8 mouse cellular contexts compared by ENCODE assay signal in genomic region chr2:173263636-173264330, GRCm38 (mm10). TPM values are rescaled to one million over a fixed set of nuclear protein-coding genes. Genes with fewer than 3 reads are reported as not detected.
A peak's percentile ranks its signal among the peaks of the same experiment; 100 is the strongest.
DNase-seq lines count a peak whose midpoint lies in the region; ATAC-seq and TF ChIP-seq lines count a peak whose summit lies in the region.

No protein-coding gene starts in this region.

- TF ChIP-seq CTCF in gastrocnemius, adult 2 months (IDR thresholded peaks at IDR 0.05), result no peak

- intact Hi-C loops in gastrocnemius, adult 2 months (cut with DNase I), result loop anchor here (1.0 to 10.0 kb wide), 2 partner anchors 45 to 259 kb away; partner anchors contain the start of gene Rae1
- intact Hi-C loops in gastrocnemius, postnatal 14 days (cut with DNase I; ENCODE audit: low total_unique reads), result no loop called here

- peak; percentile 46 for DNase-seq in gastrocnemius, adult 2 months
- DNase-seq in gastrocnemius, postnatal 14 days, result no peak
- peak; percentile 93 for DNase-seq in 416B (ENCODE audit: low read depth)
- no peak for DNase-seq in cerebellum, adult 8-10 months
- DNase-seq in retina, embryonic 14.5 days (ENCODE audit: low spot score), result no peak
- DNase-seq in urinary bladder, postnatal 10 days (ENCODE audit: low spot score), result no peak

- peak; percentile 72 for ATAC-seq in granulocyte monocyte progenitor cell, adult 5-6 weeks (replicated peaks; ENCODE audit: poor library complexity, severe bottlenecking)
- ATAC-seq in megakaryocyte progenitor cell, adult 5-6 weeks (replicated peaks; ENCODE audit: poor library complexity), result peak; percentile 77

- 0 out of 2 replicates have a peak overlapping the region, but pooled peaks have one; percentile 2 for H3K4me3 ChIP-seq in gastrocnemius, adult 2 months

- H3K27ac ChIP-seq in gastrocnemius, adult 2 months, result peak overlapping the region; percentile 76

RNA-seq across cellular contexts. Expression of gene Pmepa1, which starts 12.6 kb away (rescaled TPM):
- 10 to 100 TPM; 20.0 to 24.4 TPM for total RNA-seq in gastrocnemius, adult 2 months (2021)
- 10 to 100 TPM; 11.1 to 12.1 TPM for total RNA-seq in gastrocnemius, postnatal 14 days (2021)
- 0.45 TPM in 1 of 2 replicates, not detected in the other for total RNA-seq in granulocyte monocyte progenitor cell, adult 5-6 weeks (2014; fragmentation: Nextera tagmentation)
- not detected in 2 replicates for total RNA-seq in granulocyte monocyte progenitor cell, adult 5-6 weeks (2017)
- 0.17 and 0.32 TPM in 2 replicates for total RNA-seq in megakaryocyte progenitor cell, adult 5-6 weeks (2015)
- 0.12 and 0.24 TPM in 2 replicates for total RNA-seq in megakaryocyte progenitor cell, adult 5-6 weeks (2017)

RNA-seq across cellular contexts. Expression of gene Zbp1, which starts 45.1 kb away (rescaled TPM):
- not detected for total RNA-seq in gastrocnemius, adult 2 months (2021)
- total RNA-seq in gastrocnemius, postnatal 14 days (2021), result not detected
- total RNA-seq in granulocyte monocyte progenitor cell, adult 5-6 weeks (2014; fragmentation: Nextera tagmentation), result 1.8 and 5.0 TPM in 2 replicates
- 1.2 and 5.3 TPM in 2 replicates for total RNA-seq in granulocyte monocyte progenitor cell, adult 5-6 weeks (2017)
- 2.0 and 5.3 TPM in 2 replicates for total RNA-seq in megakaryocyte progenitor cell, adult 5-6 weeks (2015)
- total RNA-seq in megakaryocyte progenitor cell, adult 5-6 weeks (2017), result 2.5 and 2.9 TPM in 2 replicates

Comparison
In these comparisons a context has a peak if more than half of its experiments do, and no peak if none do; other contexts are left out.
1. DNase-seq: peak in gastrocnemius, adult 2 months (single experiment) and 416B (single experiment); none in gastrocnemius, postnatal 14 days (single experiment), cerebellum, adult 8-10 months (single experiment), retina, embryonic 14.5 days (single experiment) and urinary bladder, postnatal 10 days (single experiment).
2. RNA of gene Pmepa1, which starts 12.6 kb away (total RNA-seq): 20.0 to 24.4 TPM in gastrocnemius, adult 2 months and 11.1 to 12.1 TPM in gastrocnemius, postnatal 14 days; 0.12 to 0.32 TPM in megakaryocyte progenitor cell, adult 5-6 weeks and 0.45 TPM in granulocyte monocyte progenitor cell, adult 5-6 weeks; every median in the first group is over 4 times any median in the second.